Mouse (Mus musculus) embryonic facial prominence, embryonic 12.5 days (tissue): ENCODE measurements around the gene Alox5. TPM values are rescaled to one million over a fixed set of nuclear protein-coding genes. Genes with fewer than 3 reads are reported as not detected.

Source experiments
- polyA plus RNA-seq: library from polyadenylated mRNA; unstranded; fragments of >200 nt; fragmentation: Nextera tagmentation; extraction: Ambion mirVana; gene quantifications from 2 replicates; pipeline ENCODE4 v1.2.1, GENCODE M21; 2016

Alox5 gene
- polyA plus RNA-seq, 1 experiment from 2014 or later = 0.92 TPM

Other genes starting within 250 kb of the Alox5 start
- gene Zfand4, start 197.0 kb downstream of the Alox5 start, polyA plus RNA-seq = 8.3 and 11.6 TPM in 2 replicates
- 31.1 and 32.7 TPM in 2 replicates for gene March8, start 123.2 kb downstream of the Alox5 start, polyA plus RNA-seq
- gene Olfr211, start 27.9 kb upstream of the Alox5 start, polyA plus RNA-seq = not detected in 2 replicates
- not detected in 2 replicates for gene Olfr212, start 45.3 kb upstream of the Alox5 start, polyA plus RNA-seq
- gene Olfr213, start 77.3 kb upstream of the Alox5 start, polyA plus RNA-seq = not detected in 2 replicates
- 0.52 and 0.60 TPM in 2 replicates for gene Gm5580, start 90.0 kb upstream of the Alox5 start, polyA plus RNA-seq
- not detected in 2 replicates for gene Olfr214, start 93.1 kb upstream of the Alox5 start, polyA plus RNA-seq
- gene Olfr215, start 123.0 kb upstream of the Alox5 start, polyA plus RNA-seq = not detected in 2 replicates
- 258 and 265 TPM in 2 replicates for gene Zfp422, start 167.8 kb upstream of the Alox5 start, polyA plus RNA-seq
- 12.6 and 16.9 TPM in 2 replicates for gene Depp1, start 189.4 kb upstream of the Alox5 start, polyA plus RNA-seq
- 14.4 and 14.7 TPM in 2 replicates for gene Rassf4, start 212.8 kb upstream of the Alox5 start, polyA plus RNA-seq